Mouse (Mus musculus) lung, postnatal 0 days (tissue): Measurements from ENCODE around the gene Cachd1. TPM values are rescaled to one million over a fixed set of nuclear protein-coding genes. Genes with fewer than 3 reads are reported as not detected.
A peak's percentile ranks its signal among the peaks of the same experiment; 100 is the strongest.

Experiments used
- ATAC-seq: fragments of 200-750 bp; cut with Nextera tagmentation; 2 replicates; pipeline ENCODE4 v1.8.0; 2017; ENCODE audit warnings: moderate library complexity
- DNase-seq: peaks from one replicate; pipeline ENCODE4 v3.0.0-alpha.2; 2016; ENCODE audit warnings: low spot score
- H3K27ac ChIP-seq: fragments of 300-500 bp; sonication (generic); 2 replicates; pipeline ENCODE4 v1.5.1; 2014; ENCODE audit warnings: antibody characterized with exemption, mild to moderate bottlenecking, low read length, mixed read lengths
- H3K27me3 ChIP-seq: fragments of 300-500 bp; sonication (generic); replicated peaks from 2 replicates; pipeline ENCODE4 v1.6.1; 2014; ENCODE audit warnings: low read length, mixed read lengths; ENCODE audit not compliant: insufficient read depth
- H3K36me3 ChIP-seq: fragments of 300-500 bp; sonication (generic); 2 replicates; pipeline ENCODE4 v1.6.1; 2014; ENCODE audit warnings: low read length, mixed read lengths; ENCODE audit not compliant: insufficient read depth
- H3K4me1 ChIP-seq: fragments of 300-500 bp; sonication (generic); 2 replicates; pipeline ENCODE4 v1.6.1; 2014; ENCODE audit warnings: antibody characterized with exemption, low read depth, low read length, mixed read lengths; ENCODE audit not compliant: insufficient read depth
- H3K4me2 ChIP-seq: fragments of 300-500 bp; sonication (generic); replicated peaks from 2 replicates; pipeline ENCODE4 v1.6.1; 2014; ENCODE audit warnings: low read depth, mild to moderate bottlenecking, low read length, moderate library complexity, mixed read lengths
- H3K4me3 ChIP-seq: fragments of 300-500 bp; sonication (generic); 2 replicates; pipeline ENCODE4 v1.5.1; 2014; ENCODE audit warnings: low read depth, low read length
- H3K9ac ChIP-seq: fragments of 300-500 bp; sonication (generic); replicated peaks from 2 replicates; pipeline ENCODE4 v1.6.1; 2014; ENCODE audit warnings: low read depth, mild to moderate bottlenecking
- H3K9me3 ChIP-seq: fragments of 300-500 bp; sonication (generic); 2 replicates; pipeline ENCODE4 v1.6.1; 2016; ENCODE audit warnings: low read length, mixed read lengths
- CTCF ChIP-seq: IDR thresholded peaks from 2 replicates; pipeline ENCODE4 v1.5.1; 2016; ENCODE audit warnings: antibody characterized with exemption, mild to moderate bottlenecking
- EP300 ChIP-seq: IDR thresholded peaks from 2 replicates; pipeline ENCODE4 v1.6.1; 2016; ENCODE audit warnings: antibody characterized with exemption, mild to moderate bottlenecking, control low read depth
- WGBS: fragments of 180-500 bp; shearing (Covaris S2); extraction: QIAGEN DNeasy Blood & Tissue Kit; methylation state at CpG from one replicate; pipeline ENCODE4 v1.1.7; 2014; 5-methylcytosine and 5-hydroxymethylcytosine counted together
- polyA plus RNA-seq: library from polyadenylated mRNA; unstranded; fragments of >200 nt; fragmentation: Nextera tagmentation; extraction: Ambion mirVana; gene quantifications from 2 replicates; pipeline ENCODE4 v1.2.1, GENCODE M21; 2015

Cachd1 gene
- polyA plus RNA-seq, 1 experiment from 2014 or later = 10.3 TPM

DNA sequence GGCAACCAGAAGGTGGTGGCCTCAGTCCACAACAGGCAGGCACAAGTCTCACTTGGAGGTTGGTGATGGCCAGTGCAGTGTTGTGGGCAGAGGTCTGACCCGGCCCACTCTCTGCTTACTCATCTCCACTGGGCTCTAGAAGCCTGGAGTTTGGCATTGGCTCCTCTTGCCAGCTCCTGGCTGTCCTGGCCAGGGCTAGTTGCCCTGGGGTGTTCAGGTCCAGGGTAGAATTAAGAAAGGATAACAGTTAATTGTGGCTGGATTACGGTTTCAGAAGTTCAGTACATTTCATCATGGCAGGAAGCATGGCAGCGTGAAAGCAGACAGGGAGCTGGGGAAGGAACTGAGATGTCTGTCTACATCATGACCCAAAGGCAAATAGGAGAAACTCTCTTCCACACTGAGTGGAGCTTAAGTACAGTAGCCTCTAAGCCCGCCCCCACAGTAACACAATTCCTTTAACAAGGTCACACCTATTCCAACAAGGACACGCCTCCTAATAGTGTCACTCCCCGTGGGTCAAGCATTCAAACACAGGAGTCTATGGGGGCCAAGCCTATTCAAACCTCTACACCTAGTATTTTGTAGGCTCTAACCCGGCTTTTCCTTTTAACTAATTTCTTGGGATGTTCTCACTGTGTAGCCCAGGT, 74.5 kb downstream of the Cachd1 start:
- H3K27ac ChIP-seq = no peak overlapping the region
- no peaks in the 10 kb centered on the region for H3K36me3 ChIP-seq
- DNase-seq = no peak
- no peak overlapping the region for H3K9ac ChIP-seq
- H3K27me3 ChIP-seq = no peaks in the 10 kb centered on the region
- H3K4me3 ChIP-seq = no peak overlapping the region
- WGBS = 70% methylated on average over 7 of the region's 7 CpGs
- TF ChIP-seq CTCF (no peak), EP300 (no peak)
- no peaks in the 10 kb centered on the region for H3K9me3 ChIP-seq
- H3K4me2 ChIP-seq = no peak overlapping the region
- ATAC-seq = 0 out of 2 replicates have a peak, but pooled peaks have one; percentile 9
- H3K4me1 ChIP-seq = no peaks in the 10 kb centered on the region

DNA sequence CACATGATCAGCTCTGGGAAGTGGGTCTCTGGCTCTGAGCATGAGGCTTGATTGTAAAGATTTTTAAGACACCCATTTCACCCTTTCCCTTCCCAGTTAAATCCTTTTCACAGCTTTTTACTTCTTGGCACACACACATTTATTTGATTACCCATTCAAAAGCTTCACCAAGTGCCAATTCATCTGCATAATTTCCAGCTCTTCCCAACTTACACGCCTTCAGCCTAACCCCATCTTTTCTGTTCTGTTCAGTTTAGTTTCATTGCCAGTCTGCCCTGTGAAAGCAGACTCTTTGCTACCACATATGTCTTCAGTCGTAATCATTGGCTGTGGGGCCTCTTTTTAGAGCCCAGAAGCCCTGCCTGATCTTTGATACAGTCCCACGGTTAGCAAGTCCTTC, 76.0 kb downstream of the Cachd1 start:
- Histone ChIP-seq H3K9me3 (no peaks in the 10 kb centered on the region), H3K27ac (no peak overlapping the region), H3K4me3 (no peak overlapping the region), H3K4me2 (no peak overlapping the region), H3K4me1 (peaks cover 3% of the 10 kb centered on the region; the same call in 1 of the 2 replicates), H3K9ac (no peak overlapping the region), H3K36me3 (no peaks in the 10 kb centered on the region), H3K27me3 (no peaks in the 10 kb centered on the region)
- ATAC-seq (no peak), DNase-seq (no peak)
- TF ChIP-seq CTCF (no peak), EP300 (no peak)
- WGBS = 55% methylated on average over 3 of the region's 3 CpGs

GRCm38 (mm10) chr4:100853426-100853825, 77.0 kb downstream of the Cachd1 start:
- 81% methylated on average over 1 of the region's 1 CpGs for WGBS
- no peak overlapping the region for H3K4me2 ChIP-seq
- H3K9me3 ChIP-seq = no peaks in the 10 kb centered on the region
- H3K4me1 ChIP-seq = peaks cover 6% of the 10 kb centered on the region; the same call in 1 of the 2 replicates
- H3K27ac ChIP-seq = no peak overlapping the region
- H3K4me3 ChIP-seq = no peak overlapping the region
- no peak for ATAC-seq
- no peak for TF ChIP-seq EP300
- TF ChIP-seq CTCF = no peak
- H3K27me3 ChIP-seq = no peaks in the 10 kb centered on the region
- no peaks in the 10 kb centered on the region for H3K36me3 ChIP-seq
- H3K9ac ChIP-seq = no peak overlapping the region
- DNase-seq = no peak

DNA sequence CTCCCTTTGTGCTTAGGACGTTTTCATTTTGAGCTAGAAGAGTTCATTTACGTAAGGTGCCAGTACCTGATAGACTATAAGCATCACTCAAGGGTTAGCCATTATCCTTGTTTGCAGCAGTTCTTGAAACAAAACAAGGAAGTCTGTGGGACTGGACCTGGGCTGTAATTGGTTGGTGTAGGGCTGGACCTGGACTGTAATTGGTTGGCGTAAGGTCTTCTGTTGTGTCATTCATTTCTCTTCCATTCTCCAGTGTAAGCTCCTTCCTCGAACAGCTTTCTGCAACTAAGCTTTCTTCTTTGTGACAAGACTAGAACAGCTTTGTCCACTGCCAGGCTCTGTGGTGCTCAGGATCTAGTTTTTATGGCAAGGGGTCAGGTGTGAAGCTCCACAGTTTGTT, 78.9 kb downstream of the Cachd1 start:
- Histone ChIP-seq H3K27me3 (no peaks in the 10 kb centered on the region), H3K4me1 (peaks cover 6% of the 10 kb centered on the region; the same call in 1 of the 2 replicates), H3K27ac (no peak overlapping the region), H3K4me2 (no peak overlapping the region), H3K9me3 (no peaks in the 10 kb centered on the region), H3K36me3 (no peaks in the 10 kb centered on the region), H3K4me3 (no peak overlapping the region), H3K9ac (no peak overlapping the region)
- DNase-seq (no peak), ATAC-seq (no peak)
- TF ChIP-seq EP300 (no peak), CTCF (no peak)
- 73% methylated on average over 4 of the region's 4 CpGs for WGBS

- H3K9ac ChIP-seq = no peak overlapping the region
- H3K36me3 ChIP-seq = no peaks in the 10 kb centered on the region
- DNase-seq (no peak), ATAC-seq (no peak)
- no peaks in the 10 kb centered on the region for H3K27me3 ChIP-seq
- H3K4me2 ChIP-seq = no peak overlapping the region
- no peaks in the 10 kb centered on the region for H3K9me3 ChIP-seq
- TF ChIP-seq EP300 (no peak), CTCF (no peak)
- H3K4me1 ChIP-seq = peaks cover 6% of the 10 kb centered on the region; the same call in 1 of the 2 replicates
- H3K27ac ChIP-seq = no peak overlapping the region
- no peak overlapping the region for H3K4me3 ChIP-seq
- 44% methylated on average over 3 of the region's 3 CpGs for WGBS
Measured at GRCm38 (mm10) chr4:100857411-100857869, 81.0 kb downstream of the Cachd1 start.

GRCm38 (mm10) chr4:100863861-100864428, 87.5 kb downstream of the Cachd1 start:
- Histone ChIP-seq H3K9me3 (no peaks in the 10 kb centered on the region), H3K4me2 (no peak overlapping the region), H3K27ac (no peak overlapping the region), H3K9ac (no peak overlapping the region), H3K4me3 (no peak overlapping the region), H3K4me1 (peaks cover 3% of the 10 kb centered on the region; the same call in 1 of the 2 replicates), H3K36me3 (no peaks in the 10 kb centered on the region), H3K27me3 (no peaks in the 10 kb centered on the region)
- DNase-seq = no peak
- TF ChIP-seq CTCF (no peak), EP300 (no peak)
- 24% methylated on average over 15 of the region's 15 CpGs for WGBS
- ATAC-seq = no peak
